Mouse (Mus musculus) layer of hippocampus, adult 9-11 months (tissue): ENCODE measurements around the gene Prdm9.

Source experiments
- DNase-seq: peaks from one replicate; pipeline ENCODE4 v3.0.0; 2022

Prdm9 gene

GRCm38 (mm10) chr17:15526986-15527810 lies 37.0 kb downstream of the Prdm9 start, which contains the start of gene Pdcd2:
Gene Pdcd2, minus strand, starts transcription at chr17:15527301.
- peak; percentile 93 for DNase-seq

GRCm38 (mm10) chr17:15526304-15526703 lies 37.9 kb downstream of the Prdm9 start:
- DNase-seq = no peak

- no peak for DNase-seq
Observed at GRCm38 (mm10) chr17:15518766-15519165, 45.4 kb downstream of the Prdm9 start.

DNA sequence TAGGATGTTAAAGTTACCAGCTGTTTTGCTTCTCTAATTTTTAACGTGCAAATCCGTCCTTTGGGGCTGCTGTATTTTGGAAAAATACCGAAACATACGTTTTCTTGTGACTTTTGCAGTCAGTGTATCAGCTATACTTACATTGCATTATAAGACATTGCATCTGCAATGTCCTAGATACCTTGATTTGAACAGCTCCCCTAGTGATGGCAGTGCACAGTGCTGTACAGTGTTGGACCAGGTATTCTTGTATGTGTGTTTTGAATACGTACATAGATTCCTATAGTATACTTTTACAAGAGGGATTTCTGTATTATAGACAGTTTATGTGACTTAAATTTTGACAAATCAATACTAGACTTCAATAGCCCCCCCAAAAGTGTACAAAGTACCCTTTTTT lies 46.0 kb downstream of the Prdm9 start:
- DNase-seq = no peak

DNA sequence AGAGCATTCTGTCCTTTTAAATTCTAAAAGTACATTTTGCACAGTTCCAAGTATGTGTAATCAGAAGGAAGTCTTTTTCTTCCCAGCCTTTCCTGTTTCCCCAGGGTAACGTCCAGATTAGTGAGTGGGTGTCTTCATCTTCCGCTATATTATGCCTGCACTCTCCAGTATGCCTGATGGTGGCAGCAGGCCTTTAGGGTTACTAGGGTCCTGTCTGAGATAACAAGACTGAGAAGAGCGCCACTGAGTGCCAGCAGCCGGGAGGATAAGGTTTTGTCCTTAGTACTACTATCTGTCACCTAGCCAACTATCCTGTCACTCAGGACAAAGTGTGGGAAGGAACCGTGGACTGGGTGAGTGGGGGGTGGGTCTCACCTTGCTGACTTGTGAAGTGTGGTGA lies 46.4 kb downstream of the Prdm9 start:
- DNase-seq = no peak

DNA sequence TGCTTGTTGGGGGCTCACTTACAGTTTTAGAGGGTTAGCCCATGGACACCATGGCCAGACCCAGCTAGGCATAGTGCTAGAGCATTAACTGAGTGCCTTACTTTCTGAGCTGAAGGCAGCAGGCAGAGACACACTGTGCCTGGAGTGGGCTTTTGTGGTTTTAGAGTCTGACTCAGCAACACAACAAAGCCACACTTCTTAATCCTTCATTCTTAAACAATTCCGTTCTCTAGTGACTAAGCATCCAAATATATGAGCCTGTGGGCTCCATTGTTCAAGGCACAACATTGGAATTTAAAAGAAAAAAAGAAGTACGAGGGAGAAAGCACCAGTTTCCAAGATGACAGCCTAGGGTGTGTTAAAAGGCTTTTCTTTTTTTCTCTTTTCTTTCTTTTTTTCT lies 53.5 kb downstream of the Prdm9 start:
- no peak for DNase-seq

DNA sequence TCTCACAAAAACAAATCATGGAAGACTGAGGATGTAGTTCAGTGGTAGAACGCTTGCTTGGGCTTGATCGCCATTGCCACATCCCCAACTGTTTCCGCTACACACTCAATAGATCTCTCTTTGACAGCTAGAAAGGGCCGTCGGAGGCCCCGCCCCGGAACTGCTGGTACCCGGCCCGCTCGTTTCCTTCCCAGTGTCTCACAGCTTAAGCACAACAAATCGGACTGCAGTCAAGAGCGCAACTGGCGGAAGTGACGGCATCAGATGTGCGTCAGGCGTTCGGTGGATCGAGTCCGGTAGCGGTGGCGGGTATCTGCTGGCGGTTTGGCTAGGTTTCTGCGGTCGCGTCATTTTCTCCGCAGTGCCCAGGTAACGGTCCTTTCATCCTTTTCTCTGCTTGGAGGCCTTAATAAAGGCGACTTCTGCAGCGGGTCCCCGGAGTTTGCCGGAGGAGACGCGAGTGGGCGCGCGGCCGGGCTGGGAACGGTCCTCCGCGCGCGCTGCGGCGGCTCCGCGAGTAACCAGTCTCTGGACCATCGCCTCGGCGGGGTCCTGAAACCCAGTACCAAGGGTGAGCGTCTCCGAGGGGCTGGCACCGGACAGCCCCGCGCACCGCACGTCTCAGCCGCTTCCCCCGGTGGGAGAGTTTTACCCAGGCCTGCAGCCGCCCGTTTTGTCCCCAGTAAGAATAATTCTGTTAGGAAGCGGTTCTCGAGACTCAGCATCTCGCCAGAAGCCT lies 64.3 kb downstream of the Prdm9 start, which contains the start of the genes Psmb1 and Tbp:
TSS of gene Psmb1 (minus strand) at position 96 of the 739 bp plus-strand sequence.
TSS of gene Tbp (plus strand) at position 233 of the 739 bp plus-strand sequence.
- DNase-seq = peak; percentile 98

GRCm38 (mm10) chr17:15498753-15499113 lies 65.4 kb downstream of the Prdm9 start:
- DNase-seq = peak; percentile 23

GRCm38 (mm10) chr17:15497882-15498752 lies 66.0 kb downstream of the Prdm9 start:
- peak; percentile 95 for DNase-seq
